Mouse (Mus musculus) midbrain, embryonic 14.5 days (tissue): ENCODE results near the gene Dnal4. TPM values are rescaled to one million over a fixed set of nuclear protein-coding genes. Genes with fewer than 3 reads are reported as not detected.
"Not testable (repeated sequence)": the region's sequence is repeated elsewhere in the genome, so short reads cannot be mapped to it uniquely, and the experiment has no call there.

Experiments used
- ATAC-seq: fragments of 200-750 bp; cut with Nextera tagmentation; 2 replicates; pipeline ENCODE4 v1.8.0; 2017; ENCODE audit warnings: moderate number of reproducible peaks, moderate library complexity; ENCODE audit not compliant: low FRiP score, low TSS enrichment
- DNase-seq: peaks from one replicate; pipeline ENCODE4 v3.0.0-alpha.2; 2015
- H3K27ac ChIP-seq: fragments of 300-500 bp; sonication (generic); replicated peaks from 2 replicates; pipeline ENCODE4 v1.5.1; 2014; ENCODE audit warnings: mild to moderate bottlenecking, low read depth, low read length, moderate library complexity
- H3K27me3 ChIP-seq: fragments of 300-500 bp; sonication (generic); 2 replicates; pipeline ENCODE4 v1.6.1; 2014; ENCODE audit warnings: low read length, control low read depth, mixed read lengths; ENCODE audit not compliant: control insufficient read depth, insufficient read depth
- H3K36me3 ChIP-seq: fragments of 300-500 bp; sonication (generic); 2 replicates; pipeline ENCODE4 v1.6.1; 2014; ENCODE audit warnings: low read length, control low read depth; ENCODE audit not compliant: control insufficient read depth, insufficient read depth
- H3K4me1 ChIP-seq: fragments of 300-500 bp; sonication (generic); 2 replicates; pipeline ENCODE4 v1.6.1; 2014; ENCODE audit warnings: mild to moderate bottlenecking, antibody characterized with exemption, low read length, control low read depth; ENCODE audit not compliant: control insufficient read depth, insufficient read depth
- H3K4me2 ChIP-seq: fragments of 300-500 bp; sonication (generic); 2 replicates; pipeline ENCODE4 v1.6.1; 2014; ENCODE audit warnings: mild to moderate bottlenecking, low read length, moderate library complexity
- H3K4me3 ChIP-seq: fragments of 300-500 bp; sonication (generic); replicated peaks from 2 replicates; pipeline ENCODE4 v1.5.1; 2014; ENCODE audit warnings: low read depth, low read length
- H3K9ac ChIP-seq: fragments of 300-500 bp; sonication (generic); replicated peaks from 2 replicates; pipeline ENCODE4 v1.6.1; 2014; ENCODE audit warnings: mild to moderate bottlenecking, low read length, moderate library complexity
- H3K9me3 ChIP-seq: fragments of 300-500 bp; sonication (generic); 2 replicates; pipeline ENCODE4 v1.6.1; 2016; ENCODE audit warnings: low read length, control low read depth, mixed read lengths; ENCODE audit not compliant: control insufficient read depth
- WGBS: fragments of 180-500 bp; shearing (Covaris S2); extraction: QIAGEN DNeasy Blood & Tissue Kit; methylation state at CpG from one replicate; pipeline ENCODE4 v1.1.7; 2014; 5-methylcytosine and 5-hydroxymethylcytosine counted together
- polyA plus RNA-seq: library from polyadenylated mRNA; unstranded; fragments of >200 nt; fragmentation: Nextera tagmentation; extraction: Ambion mirVana; gene quantifications from 2 replicates; pipeline ENCODE4 v1.2.1, GENCODE M21; 2014

Dnal4 gene
- polyA plus RNA-seq, 1 experiment from 2014 or later, result 83.8 TPM

DNA sequence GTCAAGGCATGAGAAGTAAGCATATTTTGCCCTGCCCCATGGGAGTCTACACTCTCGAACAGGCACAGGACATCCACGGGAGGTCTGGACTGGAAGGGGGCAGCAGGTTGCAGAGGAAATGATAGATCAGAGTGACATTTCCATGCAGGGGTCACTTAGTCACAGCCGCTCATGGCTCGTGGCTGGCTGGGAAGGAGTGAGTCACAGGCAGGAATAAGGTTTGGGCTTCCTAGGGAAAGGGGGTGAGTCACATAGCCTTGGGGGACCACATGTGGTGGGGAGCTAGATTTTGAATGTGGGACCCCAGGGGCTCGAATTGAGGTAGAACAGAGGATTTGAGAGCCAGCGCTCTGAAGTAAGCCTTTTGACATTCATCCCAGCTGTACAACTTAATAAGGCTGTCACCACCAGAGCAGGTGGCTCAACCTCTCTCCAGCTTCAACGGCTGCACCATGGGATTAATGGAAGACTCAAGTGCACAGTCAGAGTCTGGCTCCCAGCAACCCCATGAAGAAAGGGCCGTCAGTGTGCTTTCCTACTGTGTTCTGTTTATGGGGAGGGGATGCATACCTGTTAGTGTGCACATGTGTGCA is 36.1 kb upstream of the Dnal4 start:
- DNase-seq, result no peak
- no peak for ATAC-seq
- H3K4me2 ChIP-seq, result no peak overlapping the region
- H3K4me3 ChIP-seq, result no peak overlapping the region
- no peaks in the 10 kb centered on the region for H3K9me3 ChIP-seq
- H3K9ac ChIP-seq, result no peak overlapping the region
- H3K27ac ChIP-seq, result no peak overlapping the region
- H3K27me3 ChIP-seq, result no peaks in the 10 kb centered on the region
- H3K4me1 ChIP-seq, result no peaks in the 10 kb centered on the region
- 28% methylated on average over 8 of the region's 8 CpGs for WGBS
- no peaks in the 10 kb centered on the region for H3K36me3 ChIP-seq

DNA sequence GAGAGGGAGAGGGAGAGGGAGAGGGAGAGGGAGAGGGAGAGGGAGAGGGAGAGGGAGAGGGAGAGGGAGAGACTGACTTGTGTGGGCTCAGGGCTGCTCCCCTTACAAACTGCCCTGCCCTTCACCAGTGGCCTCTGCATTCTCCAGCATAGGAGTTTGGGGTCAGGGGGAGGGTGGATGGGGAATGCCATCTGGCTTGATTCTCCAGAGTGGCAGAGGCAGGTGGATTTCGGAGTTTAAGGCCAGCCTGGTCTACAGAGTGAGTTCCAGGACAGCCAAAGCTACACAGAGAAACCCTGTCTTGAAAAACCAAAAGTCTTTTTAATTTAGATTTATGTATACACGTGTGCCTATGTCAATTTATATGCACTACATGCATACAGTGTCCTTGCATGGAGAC is 35.2 kb upstream of the Dnal4 start:
- H3K4me3 ChIP-seq, H3K4me2 ChIP-seq, H3K36me3 ChIP-seq, H3K9ac ChIP-seq, H3K4me1 ChIP-seq, H3K27me3 ChIP-seq, H3K9me3 ChIP-seq, H3K27ac ChIP-seq, DNase-seq, ATAC-seq: not testable (repeated sequence)
- 85% methylated on average over 2 of the region's 2 CpGs for WGBS

DNA sequence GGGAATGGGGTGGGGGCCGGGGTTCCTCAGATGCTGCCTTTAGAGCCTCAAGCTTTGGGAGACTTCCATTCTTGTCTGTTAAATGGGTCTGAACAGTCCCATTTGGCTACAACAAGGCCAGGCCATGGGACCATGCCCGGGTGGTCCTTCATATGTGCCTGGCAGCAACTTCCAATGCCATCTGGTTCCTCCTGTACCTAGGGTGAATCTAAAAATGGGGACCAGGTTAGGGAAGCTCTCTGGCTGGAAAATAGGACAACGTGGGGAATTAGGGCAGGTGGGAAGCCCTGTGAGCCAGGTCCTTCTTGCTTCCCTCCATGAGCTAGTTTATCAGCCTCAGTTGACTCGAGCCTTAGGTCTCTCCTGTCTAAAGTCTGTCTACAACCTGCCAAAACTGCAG is 33.3 kb upstream of the Dnal4 start:
- no peak overlapping the region for H3K4me3 ChIP-seq
- DNase-seq (no peak), ATAC-seq (no peak)
- no peaks in the 10 kb centered on the region for H3K9me3 ChIP-seq
- no peaks in the 10 kb centered on the region for H3K36me3 ChIP-seq
- H3K9ac ChIP-seq, result no peak overlapping the region
- WGBS, result 72% methylated on average over 4 of the region's 4 CpGs
- no peak overlapping the region for H3K4me2 ChIP-seq
- H3K27ac ChIP-seq, result no peak overlapping the region
- peaks cover 15% of the 10 kb centered on the region for H3K27me3 ChIP-seq
- H3K4me1 ChIP-seq, result no peaks in the 10 kb centered on the region

DNA sequence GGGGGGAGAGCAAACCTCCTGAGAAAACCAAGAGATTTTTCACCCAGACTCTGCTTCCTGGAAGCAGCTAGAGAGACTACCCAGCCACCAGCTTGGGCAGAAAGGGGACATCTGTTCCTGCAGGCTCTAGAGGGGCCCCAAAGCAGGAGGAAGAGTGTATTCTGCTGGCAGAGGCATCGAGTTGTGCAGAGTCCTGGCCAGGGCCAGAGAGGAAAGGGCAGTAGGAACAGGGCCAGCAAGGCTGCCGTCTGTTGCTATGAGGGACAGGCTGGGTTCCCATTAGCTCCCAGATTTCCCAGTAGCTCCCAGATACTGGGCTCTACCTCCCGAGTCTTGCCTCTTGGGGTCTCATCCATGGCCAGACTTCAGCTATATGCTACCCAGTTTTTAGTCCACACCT is 32.4 kb upstream of the Dnal4 start:
- ATAC-seq, result no peak
- DNase-seq, result no peak
- no peak overlapping the region for H3K9ac ChIP-seq
- H3K27me3 ChIP-seq, result peaks cover 24% of the 10 kb centered on the region
- H3K4me3 ChIP-seq, result no peak overlapping the region
- no peak overlapping the region for H3K27ac ChIP-seq
- no peaks in the 10 kb centered on the region for H3K9me3 ChIP-seq
- H3K4me2 ChIP-seq, result no peak overlapping the region
- H3K4me1 ChIP-seq, result no peaks in the 10 kb centered on the region
- no peaks in the 10 kb centered on the region for H3K36me3 ChIP-seq
- 64% methylated on average over 3 of the region's 3 CpGs for WGBS

DNA sequence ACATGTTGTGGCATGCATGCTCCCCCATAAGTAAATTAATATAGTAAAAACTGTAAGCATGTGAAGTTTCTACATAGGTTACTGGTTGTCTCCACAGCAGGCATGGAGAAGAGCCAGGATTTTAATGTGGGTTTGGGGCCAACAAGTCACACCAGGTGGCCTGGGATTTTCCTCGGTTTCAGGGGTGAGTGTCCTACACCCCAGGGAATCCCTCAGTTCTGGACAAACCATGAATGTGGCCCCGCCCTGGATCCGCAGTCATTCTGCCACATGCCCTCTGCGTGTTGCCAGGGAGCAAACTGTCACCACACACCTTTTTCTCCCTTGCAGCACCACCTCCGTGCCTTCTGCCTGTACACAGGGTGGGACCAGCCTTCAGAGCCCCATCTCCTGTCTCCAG is 31.0 kb upstream of the Dnal4 start:
- Histone ChIP-seq H3K36me3 (no peaks in the 10 kb centered on the region), H3K27ac (no peak overlapping the region), H3K4me2 (no peak overlapping the region), H3K27me3 (peaks cover 30% of the 10 kb centered on the region), H3K4me1 (no peaks in the 10 kb centered on the region), H3K9me3 (no peaks in the 10 kb centered on the region), H3K4me3 (no peak overlapping the region), H3K9ac (no peak overlapping the region)
- 52% methylated on average over 5 of the region's 5 CpGs for WGBS
- ATAC-seq (no peak), DNase-seq (no peak)

DNA sequence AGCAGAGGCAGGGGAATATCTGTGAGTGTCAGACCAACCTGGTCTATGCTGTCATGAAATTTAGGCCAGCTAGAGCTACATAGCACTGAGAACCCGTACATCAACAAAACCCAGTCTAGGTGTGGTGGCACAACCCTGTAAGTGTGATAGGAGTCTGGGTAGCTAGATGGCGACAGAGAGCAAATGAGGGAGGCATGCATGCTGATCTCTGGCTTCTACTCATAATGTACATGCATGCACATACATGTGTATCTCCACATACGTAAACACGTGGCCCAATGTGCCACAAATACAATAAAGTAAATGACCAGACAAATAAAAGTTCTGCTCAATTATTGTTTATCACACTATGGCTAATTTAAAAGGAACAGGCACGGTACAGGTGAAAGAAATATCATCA is 30.5 kb upstream of the Dnal4 start:
- peaks cover 36% of the 10 kb centered on the region for H3K27me3 ChIP-seq
- peaks cover 2% of the 10 kb centered on the region; the same call in 1 of the 2 replicates for H3K4me1 ChIP-seq
- no peaks in the 10 kb centered on the region for H3K9me3 ChIP-seq
- no peaks in the 10 kb centered on the region for H3K36me3 ChIP-seq
- H3K4me3 ChIP-seq, result no peak overlapping the region
- no peak overlapping the region for H3K9ac ChIP-seq
- DNase-seq, result peak; percentile 85
- no peak overlapping the region for H3K27ac ChIP-seq
- ATAC-seq, result no peak
- H3K4me2 ChIP-seq, result no peak overlapping the region
- WGBS, result 29% methylated on average over 5 of the region's 5 CpGs

DNA sequence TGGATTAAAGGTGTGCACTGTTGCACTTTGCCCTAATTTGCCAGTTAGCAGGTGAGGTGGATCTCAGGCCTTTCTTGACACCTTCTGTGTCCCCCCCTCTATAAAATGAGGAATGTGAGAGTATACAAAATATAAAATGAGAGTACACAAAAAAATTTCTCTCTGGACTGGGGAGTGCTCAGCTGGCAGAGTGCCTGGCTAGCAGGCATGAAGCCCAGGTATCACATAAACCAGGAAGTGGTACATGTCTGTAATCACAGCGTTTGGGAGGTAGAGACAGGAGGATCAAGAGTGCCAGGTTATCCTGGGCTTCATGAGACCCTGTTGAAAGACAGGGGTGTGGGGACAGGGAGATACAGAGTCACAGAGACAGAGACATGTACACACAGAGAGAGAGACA is 29.4 kb upstream of the Dnal4 start:
- WGBS, result 56% methylated on average over 1 of the region's 1 CpGs

DNA sequence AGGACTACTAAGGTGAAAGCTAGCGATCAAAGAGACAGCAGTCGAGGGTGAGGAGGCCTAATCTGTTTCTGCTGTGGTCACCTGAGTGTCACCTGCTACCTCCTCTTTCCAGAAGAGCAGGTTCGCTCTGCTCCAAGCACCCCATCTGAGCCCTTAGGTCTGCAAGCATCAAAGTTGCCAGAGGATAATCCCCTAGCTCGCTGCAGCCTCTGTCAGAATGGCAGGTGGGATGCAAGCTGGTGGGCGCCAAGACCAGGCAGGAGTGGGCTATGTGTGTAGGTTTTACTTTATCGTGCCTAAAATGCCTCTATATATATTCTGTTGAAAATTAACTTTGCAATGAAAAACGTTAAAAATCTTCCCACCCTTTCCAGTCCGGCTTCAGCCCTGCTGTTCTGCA is 27.6 kb upstream of the Dnal4 start:
- DNase-seq (no peak), ATAC-seq (no peak)
- Histone ChIP-seq H3K27me3 (peaks cover 50% of the 10 kb centered on the region), H3K4me1 (peaks cover 5% of the 10 kb centered on the region; the same call in 1 of the 2 replicates), H3K9ac (peak overlapping the region; percentile 72; the same call in 1 of the 2 replicates), H3K27ac (peak overlapping the region; percentile 83), H3K36me3 (no peaks in the 10 kb centered on the region), H3K4me2 (peak overlapping the region; percentile 69), H3K4me3 (peak overlapping the region; percentile 62), H3K9me3 (no peaks in the 10 kb centered on the region)
- WGBS, result 21% methylated on average over 8 of the region's 8 CpGs

More for the DNA sequence above, 29.4 kb upstream of the Dnal4 start:
- no peak overlapping the region for H3K27ac ChIP-seq
- H3K4me2 ChIP-seq, result no peak overlapping the region
- H3K4me3 ChIP-seq, result no peak overlapping the region
- DNase-seq (no peak), ATAC-seq (no peak)
- no peaks in the 10 kb centered on the region for H3K36me3 ChIP-seq
- H3K9ac ChIP-seq, result no peak overlapping the region
- H3K27me3 ChIP-seq, result peaks cover 45% of the 10 kb centered on the region
- peaks cover 5% of the 10 kb centered on the region; the same call in 1 of the 2 replicates for H3K4me1 ChIP-seq
- H3K9me3 ChIP-seq, result no peaks in the 10 kb centered on the region

DNA sequence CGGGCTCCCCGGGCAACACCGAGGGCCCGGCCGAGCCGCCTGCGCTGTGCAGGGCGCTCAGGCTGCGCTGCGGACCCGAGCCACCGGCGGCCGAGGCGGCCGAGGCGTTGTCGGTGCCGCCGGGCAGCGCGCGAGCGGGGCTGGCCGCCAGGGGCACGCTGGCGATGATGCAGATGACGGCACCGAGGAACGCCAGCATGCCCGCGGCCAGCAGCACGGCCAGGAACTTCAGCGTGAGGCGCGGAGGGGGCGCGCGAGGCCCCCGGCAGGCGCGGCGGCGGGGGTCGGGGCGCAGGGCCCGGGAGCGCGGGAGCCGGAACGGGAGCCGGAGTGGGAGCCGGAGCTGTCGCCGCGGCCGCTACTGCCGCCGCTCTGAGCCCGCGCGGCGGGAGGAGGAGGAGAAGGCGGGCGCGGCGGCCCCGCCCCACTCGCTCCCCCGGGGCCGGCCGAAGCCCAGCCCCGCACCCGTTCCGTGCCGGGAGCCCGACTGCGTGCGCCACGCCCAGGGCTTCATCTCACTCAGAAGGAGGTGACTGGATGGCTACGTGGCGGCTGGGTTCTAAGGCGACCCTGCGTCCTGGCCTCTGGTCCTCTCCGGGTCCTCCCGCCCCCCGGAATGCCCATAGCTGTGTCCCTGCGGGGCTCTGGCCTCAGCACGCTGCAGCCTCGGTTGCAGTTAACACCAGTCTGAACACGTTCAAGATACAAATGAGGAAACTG is 26.9 kb upstream of the Dnal4 start, which contains the start of gene Nptxr:
Gene Nptxr (minus strand): TSS at position 415 of the 720 bp plus-strand sequence.
- Histone ChIP-seq H3K27me3 (peaks cover 50% of the 10 kb centered on the region), H3K36me3 (no peaks in the 10 kb centered on the region), H3K4me2 (peak within 1 kb of the TSS; percentile 69), H3K27ac (peak within 1 kb of the TSS; percentile 83), H3K4me1 (peaks cover 5% of the 10 kb centered on the region; the same call in 1 of the 2 replicates), H3K4me3 (peak within 1 kb of the TSS; percentile 62), H3K9ac (peak within 1 kb of the TSS; percentile 72), H3K9me3 (no peaks in the 10 kb centered on the region)
- peak; percentile 87 for DNase-seq
- WGBS, result under 1% methylated on average over 63 of the region's 91 CpGs
- peak; percentile 71 for ATAC-seq
